Mouse (Mus musculus): ENCODE results near the gene Abi2. TPM values are rescaled to one million over a fixed set of nuclear protein-coding genes. Genes with fewer than 3 reads are reported as not detected.
A peak's percentile ranks its signal among the peaks of the same experiment; 100 is the strongest.
"Not testable (repeated sequence)": the region's sequence is repeated elsewhere in the genome, so short reads cannot be mapped to it uniquely, and the experiment has no call there.

Gene Abi2
- polyA plus RNA-seq, 1 experiment = 53.4 TPM

- Histone ChIP-seq H3K27me3 (ENCODE audit: control insufficient read depth, insufficient read depth, low read length, poor library complexity, severe bottlenecking) (no peaks in the 10 kb centered on the region), H3K27ac (ENCODE audit: insufficient read depth, low read length) (peak overlapping the region; percentile 53), H3K4me1 (ENCODE audit: control insufficient read depth, insufficient read depth, low read length) (no peaks in the 10 kb centered on the region), H3K36me3 (ENCODE audit: control insufficient read depth, insufficient read depth, low read length, poor library complexity, severe bottlenecking) (no peaks in the 10 kb centered on the region), H3K4me3 (ENCODE audit: low read depth, low read length) (no peak overlapping the region), H3K9ac (ENCODE audit: low read depth, poor library complexity, severe bottlenecking) (no peak overlapping the region), H3K9me3 (replicated peaks; ENCODE audit: control insufficient read depth, insufficient read depth, low read length, poor library complexity, severe bottlenecking) (no peaks in the 10 kb centered on the region)
- TF ChIP-seq EP300 (IDR thresholded peaks at IDR 0.05; ENCODE audit: insufficient read depth, low read depth, low read length) (peak; percentile 92), POLR2A (IDR thresholded peaks at IDR 0.05; ENCODE audit: insufficient read depth, low read length) (no peak), CTCF (IDR thresholded peaks at IDR 0.05; ENCODE audit: low read depth, low read length) (no peak)
Observed at GRCm38 (mm10) chr1:60432497-60432896, 23.1 kb downstream of the Abi2 start.

- not testable (repeated sequence) for H3K4me1 ChIP-seq (ENCODE audit: control insufficient read depth, insufficient read depth, low read length); H3K9ac ChIP-seq (ENCODE audit: low read depth, poor library complexity, severe bottlenecking); H3K27me3 ChIP-seq (ENCODE audit: control insufficient read depth, insufficient read depth, low read length, poor library complexity, severe bottlenecking); H3K27ac ChIP-seq (ENCODE audit: insufficient read depth, low read length); H3K9me3 ChIP-seq (replicated peaks; ENCODE audit: control insufficient read depth, insufficient read depth, low read length, poor library complexity, severe bottlenecking); H3K4me3 ChIP-seq (ENCODE audit: low read depth, low read length); H3K36me3 ChIP-seq (ENCODE audit: control insufficient read depth, insufficient read depth, low read length, poor library complexity, severe bottlenecking)
Observed at GRCm38 (mm10) chr1:60441438-60441837, 32.0 kb downstream of the Abi2 start.

GRCm38 (mm10) chr1:60447067-60447466 is 37.6 kb downstream of the Abi2 start:
- Histone ChIP-seq H3K4me1 (ENCODE audit: control insufficient read depth, insufficient read depth, low read length) (no peaks in the 10 kb centered on the region), H3K9me3 (replicated peaks; ENCODE audit: control insufficient read depth, insufficient read depth, low read length, poor library complexity, severe bottlenecking) (no peaks in the 10 kb centered on the region), H3K9ac (ENCODE audit: low read depth, poor library complexity, severe bottlenecking) (no peak overlapping the region), H3K36me3 (ENCODE audit: control insufficient read depth, insufficient read depth, low read length, poor library complexity, severe bottlenecking) (peaks cover 2% of the 10 kb centered on the region; the same call in 1 of the 2 replicates), H3K27ac (ENCODE audit: insufficient read depth, low read length) (no peak overlapping the region), H3K27me3 (ENCODE audit: control insufficient read depth, insufficient read depth, low read length, poor library complexity, severe bottlenecking) (no peaks in the 10 kb centered on the region), H3K4me3 (ENCODE audit: low read depth, low read length) (no peak overlapping the region)
- TF ChIP-seq EP300 (IDR thresholded peaks at IDR 0.05; ENCODE audit: insufficient read depth, low read depth, low read length) (no peak), CTCF (IDR thresholded peaks at IDR 0.05; ENCODE audit: low read depth, low read length) (peak; percentile 60)

- H3K27ac ChIP-seq (ENCODE audit: insufficient read depth, low read length) = no peak overlapping the region
- H3K9ac ChIP-seq (ENCODE audit: low read depth, poor library complexity, severe bottlenecking) = no peak overlapping the region
- no peak overlapping the region for H3K4me3 ChIP-seq (ENCODE audit: low read depth, low read length)
- no peaks in the 10 kb centered on the region for H3K27me3 ChIP-seq (ENCODE audit: control insufficient read depth, insufficient read depth, low read length, poor library complexity, severe bottlenecking)
- H3K36me3 ChIP-seq (ENCODE audit: control insufficient read depth, insufficient read depth, low read length, poor library complexity, severe bottlenecking) = peaks cover 2% of the 10 kb centered on the region; the same call in 1 of the 2 replicates
- H3K4me1 ChIP-seq (ENCODE audit: control insufficient read depth, insufficient read depth, low read length) = no peaks in the 10 kb centered on the region
- TF ChIP-seq CTCF (IDR thresholded peaks at IDR 0.05; ENCODE audit: low read depth, low read length) (no peak), POLR2A (IDR thresholded peaks at IDR 0.05; ENCODE audit: insufficient read depth, low read length) (no peak), EP300 (IDR thresholded peaks at IDR 0.05; ENCODE audit: insufficient read depth, low read depth, low read length) (no peak)
- H3K9me3 ChIP-seq (replicated peaks; ENCODE audit: control insufficient read depth, insufficient read depth, low read length, poor library complexity, severe bottlenecking) = no peaks in the 10 kb centered on the region
Observed at GRCm38 (mm10) chr1:60449896-60450295, 40.5 kb downstream of the Abi2 start.

- Histone ChIP-seq H3K36me3 (ENCODE audit: control insufficient read depth, insufficient read depth, low read length, poor library complexity, severe bottlenecking) (no peaks in the 10 kb centered on the region; the same call in none of the 2 replicates), H3K27ac (ENCODE audit: insufficient read depth, low read length) (no peak overlapping the region), H3K9me3 (replicated peaks; ENCODE audit: control insufficient read depth, insufficient read depth, low read length, poor library complexity, severe bottlenecking) (no peaks in the 10 kb centered on the region), H3K27me3 (ENCODE audit: control insufficient read depth, insufficient read depth, low read length, poor library complexity, severe bottlenecking) (no peaks in the 10 kb centered on the region), H3K4me3 (ENCODE audit: low read depth, low read length) (no peak overlapping the region), H3K4me1 (ENCODE audit: control insufficient read depth, insufficient read depth, low read length) (no peaks in the 10 kb centered on the region), H3K9ac (ENCODE audit: low read depth, poor library complexity, severe bottlenecking) (no peak overlapping the region)
- TF ChIP-seq CTCF (IDR thresholded peaks at IDR 0.05; ENCODE audit: low read depth, low read length) (no peak), EP300 (IDR thresholded peaks at IDR 0.05; ENCODE audit: insufficient read depth, low read depth, low read length) (no peak), POLR2A (IDR thresholded peaks at IDR 0.05; ENCODE audit: insufficient read depth, low read length) (no peak)
Observed at GRCm38 (mm10) chr1:60460623-60461022, 51.2 kb downstream of the Abi2 start.

GRCm38 (mm10) chr1:60469491-60469890 is 60.1 kb downstream of the Abi2 start:
- no peak for TF ChIP-seq CTCF (IDR thresholded peaks at IDR 0.05; ENCODE audit: low read depth, low read length)
- TF ChIP-seq EP300 (IDR thresholded peaks at IDR 0.05; ENCODE audit: insufficient read depth, low read depth, low read length) = no peak
- no peak for TF ChIP-seq POLR2A (IDR thresholded peaks at IDR 0.05; ENCODE audit: insufficient read depth, low read length)

More at GRCm38 (mm10) chr1:60469491-60469890, 60.1 kb downstream of the Abi2 start:
- no peak overlapping the region for H3K9ac ChIP-seq (ENCODE audit: low read depth, poor library complexity, severe bottlenecking)
- H3K4me3 ChIP-seq (ENCODE audit: low read depth, low read length) = no peak overlapping the region
- H3K36me3 ChIP-seq (ENCODE audit: control insufficient read depth, insufficient read depth, low read length, poor library complexity, severe bottlenecking) = peaks cover 7% of the 10 kb centered on the region
- H3K27ac ChIP-seq (ENCODE audit: insufficient read depth, low read length) = no peak overlapping the region
- H3K4me1 ChIP-seq (ENCODE audit: control insufficient read depth, insufficient read depth, low read length) = no peaks in the 10 kb centered on the region
- H3K9me3 ChIP-seq (replicated peaks; ENCODE audit: control insufficient read depth, insufficient read depth, low read length, poor library complexity, severe bottlenecking) = no peaks in the 10 kb centered on the region
- H3K27me3 ChIP-seq (ENCODE audit: control insufficient read depth, insufficient read depth, low read length, poor library complexity, severe bottlenecking) = no peaks in the 10 kb centered on the region

Data from ES-Bruce4 (cell line).